Comparison of ENCODE assay signal across 16 mouse cellular contexts in genomic region chr5:48489549-48490288, GRCm38 (mm10).
DNase-seq lines count a peak whose midpoint lies in the region; ATAC-seq lines count a peak whose summit lies in the region.
"Had no signal": no experiment of that assay in that cellular context is flagged by ENCODE, and none has a peak within 500 bp of the region (broad histone marks: within the 10 kb centered on the region; RNA-seq: fewer than 3 reads in every experiment).

No protein-coding gene starts in this region.

- no peaks in the 10 kb centered on the region for H3K9me3 ChIP-seq in hindbrain, embryonic 12.5 days (replicated peaks)
- H3K9me3 ChIP-seq in midbrain, embryonic 15.5 days = no peaks in the 10 kb centered on the region
- H3K9me3 ChIP-seq: stomach, embryonic 15.5 days had no signal

- no peak overlapping the region for H3K4me3 ChIP-seq in hindbrain, embryonic 12.5 days
- no peak overlapping the region for H3K4me3 ChIP-seq in midbrain, embryonic 15.5 days
- H3K4me3 ChIP-seq: stomach, embryonic 15.5 days had no signal

- 16% methylated on average over 5 of the region's 5 CpGs for WGBS in hindbrain, embryonic 12.5 days
- 23% methylated on average over 5 of the region's 5 CpGs for WGBS in midbrain, embryonic 15.5 days

- H3K9ac ChIP-seq in hindbrain, embryonic 12.5 days = no peak overlapping the region
- H3K9ac ChIP-seq in midbrain, embryonic 15.5 days = no peak overlapping the region
- H3K9ac ChIP-seq: lung, embryonic 14.5 days; stomach, embryonic 15.5 days had no signal

- H3K27ac ChIP-seq in hindbrain, embryonic 12.5 days = no peak overlapping the region
- H3K27ac ChIP-seq in midbrain, embryonic 15.5 days = no peak overlapping the region
- H3K27ac ChIP-seq: stomach, embryonic 15.5 days had no signal

- peaks cover 7% of the 10 kb centered on the region for H3K4me1 ChIP-seq in hindbrain, embryonic 12.5 days
- no peaks in the 10 kb centered on the region for H3K4me1 ChIP-seq in midbrain, embryonic 15.5 days
- H3K4me1 ChIP-seq: stomach, embryonic 15.5 days had no signal

- DNase-seq in cerebellum, adult 8-10 months = peak; percentile 2
- DNase-seq in cerebellum, adult 9-11 months = no peak
- peak; percentile 33 for DNase-seq in brain, adult 2 months (ENCODE audit: low read depth, low spot score)
- no peak for DNase-seq in natural killer cell, adult 2 months (ENCODE audit: low spot score in 2 of 2)
- DNase-seq in right cerebral cortex, adult 18-20 months = no peak
- no peak for DNase-seq in gastrocnemius, postnatal 10 days
- DNase-seq: adrenal gland, postnatal 36 days; cerebellum, postnatal 36 days; kidney, adult 2 months; kidney, postnatal 36 days; lung, embryonic 14.5 days; spleen, adult 18-20 months had no signal

- peak; percentile 48; the same call in 1 of the 2 replicates for ATAC-seq in hindbrain, embryonic 12.5 days (ENCODE audit: low FRiP score)
- peak; percentile 69; the same call in 1 of the 2 replicates for ATAC-seq in midbrain, embryonic 15.5 days (replicated peaks)
- ATAC-seq: activated CD4-positive, CD25-positive, alpha-beta regulatory T cell, adult 4 months had no signal

- H3K4me2 ChIP-seq in hindbrain, embryonic 12.5 days (replicated peaks) = no peak overlapping the region
- H3K4me2 ChIP-seq in midbrain, embryonic 15.5 days = no peak overlapping the region
- H3K4me2 ChIP-seq: lung, embryonic 14.5 days; stomach, embryonic 15.5 days had no signal

- H3K27me3 ChIP-seq in hindbrain, embryonic 12.5 days = no peaks in the 10 kb centered on the region
- H3K27me3 ChIP-seq in midbrain, embryonic 15.5 days (replicated peaks) = no peaks in the 10 kb centered on the region
- H3K27me3 ChIP-seq: stomach, embryonic 15.5 days had no signal

- H3K36me3 ChIP-seq in hindbrain, embryonic 12.5 days = no peaks in the 10 kb centered on the region
- no peaks in the 10 kb centered on the region for H3K36me3 ChIP-seq in midbrain, embryonic 15.5 days (replicated peaks)
- H3K36me3 ChIP-seq: stomach, embryonic 15.5 days had no signal

Comparison
In these comparisons a context has a peak if more than half of its experiments do, and no peak if none do; other contexts are left out.
1. DNase-seq: peak in cerebellum, adult 8-10 months (single experiment) and brain, adult 2 months (single experiment); none in cerebellum, adult 9-11 months (single experiment), natural killer cell, adult 2 months (0 of 2), right cerebral cortex, adult 18-20 months (single experiment) and gastrocnemius, postnatal 10 days (single experiment).